Mouse (Mus musculus): ENCODE measurements around the gene Smoc1. TPM values are rescaled to one million over a fixed set of nuclear protein-coding genes. Genes with fewer than 3 reads are reported as not detected.

Gene Smoc1
- polyA plus RNA-seq, 1 experiment: 0.01 TPM

GRCm38 (mm10) chr12:81173011-81173410 is 146.4 kb downstream of the Smoc1 start:
- no peak for TF ChIP-seq TAL1 (IDR thresholded peaks at IDR 0.05; ENCODE audit: low read length)
- no peak for TF ChIP-seq GATA1 (IDR thresholded peaks at IDR 0.05; ENCODE audit: low read length)
- no peaks in the 10 kb centered on the region for H3K9me3 ChIP-seq (ENCODE audit: control insufficient read depth, low read length)
- no peaks in the 10 kb centered on the region; the same call in 1 of the 2 replicates for H3K36me3 ChIP-seq (ENCODE audit: control insufficient read depth)
- H3K4me1 ChIP-seq (ENCODE audit: control insufficient read depth): no peaks in the 10 kb centered on the region
- H3K27me3 ChIP-seq (ENCODE audit: control insufficient read depth): no peaks in the 10 kb centered on the region
- H3K4me3 ChIP-seq (replicated peaks): no peak overlapping the region

GRCm38 (mm10) chr12:81173893-81174292 is 147.3 kb downstream of the Smoc1 start:
- no peaks in the 10 kb centered on the region; the same call in 1 of the 2 replicates for H3K36me3 ChIP-seq (ENCODE audit: control insufficient read depth)
- TF ChIP-seq TAL1 (IDR thresholded peaks at IDR 0.05; ENCODE audit: low read length): no peak
- TF ChIP-seq GATA1 (IDR thresholded peaks at IDR 0.05; ENCODE audit: low read length): no peak
- no peak overlapping the region for H3K4me3 ChIP-seq (replicated peaks)

GRCm38 (mm10) chr12:81175252-81175651 is 148.6 kb downstream of the Smoc1 start:
- Histone ChIP-seq H3K4me3 (replicated peaks) (no peak overlapping the region), H3K27me3 (ENCODE audit: control insufficient read depth) (no peaks in the 10 kb centered on the region), H3K9me3 (ENCODE audit: control insufficient read depth, low read length) (no peaks in the 10 kb centered on the region), H3K4me1 (ENCODE audit: control insufficient read depth) (no peaks in the 10 kb centered on the region), H3K36me3 (ENCODE audit: control insufficient read depth) (no peaks in the 10 kb centered on the region; the same call in 1 of the 2 replicates)
- TF ChIP-seq TAL1 (IDR thresholded peaks at IDR 0.05; ENCODE audit: low read length): no peak
- no peak for TF ChIP-seq GATA1 (IDR thresholded peaks at IDR 0.05; ENCODE audit: low read length)

More at GRCm38 (mm10) chr12:81173893-81174292, 147.3 kb downstream of the Smoc1 start:
- Histone ChIP-seq H3K4me1 (ENCODE audit: control insufficient read depth) (no peaks in the 10 kb centered on the region), H3K27me3 (ENCODE audit: control insufficient read depth) (no peaks in the 10 kb centered on the region), H3K9me3 (ENCODE audit: control insufficient read depth, low read length) (no peaks in the 10 kb centered on the region)

- H3K9me3 ChIP-seq (ENCODE audit: control insufficient read depth, low read length): no peaks in the 10 kb centered on the region
- TF ChIP-seq GATA1 (IDR thresholded peaks at IDR 0.05; ENCODE audit: low read length) (no peak), TAL1 (IDR thresholded peaks at IDR 0.05; ENCODE audit: low read length) (no peak)
Measured at GRCm38 (mm10) chr12:81182073-81182472, 155.5 kb downstream of the Smoc1 start.

GRCm38 (mm10) chr12:81184967-81185366 is 158.4 kb downstream of the Smoc1 start:
- H3K27me3 ChIP-seq (ENCODE audit: control insufficient read depth): no peaks in the 10 kb centered on the region
- H3K9me3 ChIP-seq (ENCODE audit: control insufficient read depth, low read length): no peaks in the 10 kb centered on the region
- H3K4me3 ChIP-seq (replicated peaks): no peak overlapping the region
- H3K4me1 ChIP-seq (ENCODE audit: control insufficient read depth): no peaks in the 10 kb centered on the region
- TF ChIP-seq GATA1 (IDR thresholded peaks at IDR 0.05; ENCODE audit: low read length) (no peak), TAL1 (IDR thresholded peaks at IDR 0.05; ENCODE audit: low read length) (no peak)
- no peaks in the 10 kb centered on the region; the same call in 1 of the 2 replicates for H3K36me3 ChIP-seq (ENCODE audit: control insufficient read depth)

More at GRCm38 (mm10) chr12:81182073-81182472, 155.5 kb downstream of the Smoc1 start:
- Histone ChIP-seq H3K36me3 (ENCODE audit: control insufficient read depth) (no peaks in the 10 kb centered on the region; the same call in 1 of the 2 replicates), H3K4me3 (replicated peaks) (no peak overlapping the region), H3K4me1 (ENCODE audit: control insufficient read depth) (no peaks in the 10 kb centered on the region), H3K27me3 (ENCODE audit: control insufficient read depth) (no peaks in the 10 kb centered on the region)

- no peaks in the 10 kb centered on the region; the same call in 1 of the 2 replicates for H3K36me3 ChIP-seq (ENCODE audit: control insufficient read depth)
- H3K4me3 ChIP-seq (replicated peaks): no peak overlapping the region
- no peaks in the 10 kb centered on the region for H3K4me1 ChIP-seq (ENCODE audit: control insufficient read depth)
- H3K9me3 ChIP-seq (ENCODE audit: control insufficient read depth, low read length): no peaks in the 10 kb centered on the region
- TF ChIP-seq TAL1 (IDR thresholded peaks at IDR 0.05; ENCODE audit: low read length) (no peak), GATA1 (IDR thresholded peaks at IDR 0.05; ENCODE audit: low read length) (no peak)
- no peaks in the 10 kb centered on the region for H3K27me3 ChIP-seq (ENCODE audit: control insufficient read depth)
Measured at GRCm38 (mm10) chr12:81186081-81186480, 159.5 kb downstream of the Smoc1 start.

- Histone ChIP-seq H3K9me3 (ENCODE audit: control insufficient read depth, low read length) (no peaks in the 10 kb centered on the region), H3K4me1 (ENCODE audit: control insufficient read depth) (no peaks in the 10 kb centered on the region), H3K27me3 (ENCODE audit: control insufficient read depth) (no peaks in the 10 kb centered on the region), H3K4me3 (replicated peaks) (no peak overlapping the region), H3K36me3 (ENCODE audit: control insufficient read depth) (no peaks in the 10 kb centered on the region; the same call in 1 of the 2 replicates)
- no peak for TF ChIP-seq GATA1 (IDR thresholded peaks at IDR 0.05; ENCODE audit: low read length)
- TF ChIP-seq TAL1 (IDR thresholded peaks at IDR 0.05; ENCODE audit: low read length): no peak
Measured at GRCm38 (mm10) chr12:81186668-81187067, 160.1 kb downstream of the Smoc1 start.

GRCm38 (mm10) chr12:81188423-81188822 is 161.8 kb downstream of the Smoc1 start:
- H3K36me3 ChIP-seq (ENCODE audit: control insufficient read depth): no peaks in the 10 kb centered on the region; the same call in 1 of the 2 replicates
- no peaks in the 10 kb centered on the region for H3K4me1 ChIP-seq (ENCODE audit: control insufficient read depth)
- TF ChIP-seq GATA1 (IDR thresholded peaks at IDR 0.05; ENCODE audit: low read length): no peak
- no peak for TF ChIP-seq TAL1 (IDR thresholded peaks at IDR 0.05; ENCODE audit: low read length)
- H3K27me3 ChIP-seq (ENCODE audit: control insufficient read depth): no peaks in the 10 kb centered on the region
- no peak overlapping the region for H3K4me3 ChIP-seq (replicated peaks)
- no peaks in the 10 kb centered on the region for H3K9me3 ChIP-seq (ENCODE audit: control insufficient read depth, low read length)

GRCm38 (mm10) chr12:81188996-81189395 is 162.4 kb downstream of the Smoc1 start:
- Histone ChIP-seq H3K4me3 (replicated peaks) (no peak overlapping the region), H3K27me3 (ENCODE audit: control insufficient read depth) (no peaks in the 10 kb centered on the region), H3K36me3 (ENCODE audit: control insufficient read depth) (no peaks in the 10 kb centered on the region; the same call in 1 of the 2 replicates), H3K9me3 (ENCODE audit: control insufficient read depth, low read length) (no peaks in the 10 kb centered on the region), H3K4me1 (ENCODE audit: control insufficient read depth) (no peaks in the 10 kb centered on the region)
- TF ChIP-seq TAL1 (IDR thresholded peaks at IDR 0.05; ENCODE audit: low read length): no peak
- TF ChIP-seq GATA1 (IDR thresholded peaks at IDR 0.05; ENCODE audit: low read length): no peak

GRCm38 (mm10) chr12:81189636-81190035 is 163.0 kb downstream of the Smoc1 start:
- no peaks in the 10 kb centered on the region; the same call in 1 of the 2 replicates for H3K36me3 ChIP-seq (ENCODE audit: control insufficient read depth)

More at GRCm38 (mm10) chr12:81189636-81190035, 163.0 kb downstream of the Smoc1 start:
- Histone ChIP-seq H3K27me3 (ENCODE audit: control insufficient read depth) (no peaks in the 10 kb centered on the region), H3K4me1 (ENCODE audit: control insufficient read depth) (no peaks in the 10 kb centered on the region), H3K4me3 (replicated peaks) (no peak overlapping the region), H3K9me3 (ENCODE audit: control insufficient read depth, low read length) (no peaks in the 10 kb centered on the region)
- no peak for TF ChIP-seq GATA1 (IDR thresholded peaks at IDR 0.05; ENCODE audit: low read length)
- TF ChIP-seq TAL1 (IDR thresholded peaks at IDR 0.05; ENCODE audit: low read length): no peak
